Mouse (Mus musculus): ENCODE measurements around the gene Serpinb6b. TPM values are rescaled to one million over a fixed set of nuclear protein-coding genes. Genes with fewer than 3 reads are reported as not detected.
A peak's percentile ranks its signal among the peaks of the same experiment; 100 is the strongest.
"Not testable (repeated sequence)": the region's sequence is repeated elsewhere in the genome, so short reads cannot be mapped to it uniquely, and the experiment has no call there.

Serpinb6b gene
- 10 to 100 TPM; 29.2 to 38.8 TPM for polyA plus RNA-seq (2017; shearing (Covaris generic))

DNA sequence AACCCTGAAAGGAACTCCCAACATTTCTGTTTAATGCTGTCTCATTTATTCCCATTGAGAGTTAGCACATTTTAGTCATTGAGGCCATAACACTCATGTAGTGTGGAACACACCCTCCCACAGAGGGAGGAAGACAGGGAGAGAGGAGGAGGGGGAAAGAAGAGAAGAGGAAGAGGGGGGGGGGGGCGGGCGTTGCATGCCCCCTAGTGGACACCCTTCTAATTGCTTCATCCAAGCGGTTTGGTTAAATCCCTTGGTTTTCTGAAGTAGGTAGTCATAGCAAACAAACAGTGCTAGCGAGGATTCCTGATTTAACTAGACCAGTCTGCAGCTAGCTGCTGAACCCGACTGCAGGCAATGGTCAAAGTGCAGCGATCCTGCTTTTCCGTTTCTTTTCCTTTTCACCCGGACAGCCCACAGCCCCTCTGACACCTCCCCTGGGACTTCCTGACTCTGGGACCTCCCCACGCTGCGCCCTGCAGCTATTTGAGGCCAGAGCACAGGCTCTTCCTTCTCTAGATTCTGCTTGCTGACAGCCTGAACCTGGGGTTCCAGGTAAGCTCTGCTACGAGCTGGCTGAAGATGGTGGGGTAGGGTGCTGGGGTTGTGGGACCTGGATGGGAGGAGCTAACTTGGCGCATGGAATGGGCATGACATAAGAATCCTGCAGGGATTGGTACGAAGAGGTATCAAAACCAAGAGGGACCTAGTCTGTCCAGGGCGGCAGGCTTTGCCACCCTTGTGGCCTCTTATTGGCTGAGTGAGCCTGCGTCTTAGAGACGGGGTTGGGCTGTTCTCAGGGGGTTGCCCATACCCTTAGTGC is at the start of gene Serpinb6b:
Serpinb6b (plus strand) TSS at position 221 of the 823 bp plus-strand sequence.
- peak; percentile 64 for ATAC-seq

DNA sequence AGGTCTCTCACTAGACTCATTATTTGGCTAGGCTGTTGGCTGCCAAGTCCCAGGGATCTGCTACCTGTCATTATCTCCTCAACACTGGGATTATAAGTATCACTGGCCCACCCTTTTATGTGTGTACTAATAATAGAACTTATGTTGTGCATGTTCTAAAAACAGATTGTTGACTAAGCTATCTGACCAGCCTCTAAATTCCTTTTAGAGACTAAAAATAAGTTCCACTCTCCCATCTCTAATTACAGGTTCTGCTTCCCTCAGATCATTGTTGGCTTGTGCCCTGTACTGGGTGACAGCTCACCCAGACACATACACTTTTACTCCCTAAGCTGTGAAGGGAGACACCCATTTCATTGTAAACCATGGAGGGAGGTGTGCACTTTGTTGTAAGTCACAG is 42.4 kb upstream of the Serpinb6b start:
- no peak for ATAC-seq

DNA sequence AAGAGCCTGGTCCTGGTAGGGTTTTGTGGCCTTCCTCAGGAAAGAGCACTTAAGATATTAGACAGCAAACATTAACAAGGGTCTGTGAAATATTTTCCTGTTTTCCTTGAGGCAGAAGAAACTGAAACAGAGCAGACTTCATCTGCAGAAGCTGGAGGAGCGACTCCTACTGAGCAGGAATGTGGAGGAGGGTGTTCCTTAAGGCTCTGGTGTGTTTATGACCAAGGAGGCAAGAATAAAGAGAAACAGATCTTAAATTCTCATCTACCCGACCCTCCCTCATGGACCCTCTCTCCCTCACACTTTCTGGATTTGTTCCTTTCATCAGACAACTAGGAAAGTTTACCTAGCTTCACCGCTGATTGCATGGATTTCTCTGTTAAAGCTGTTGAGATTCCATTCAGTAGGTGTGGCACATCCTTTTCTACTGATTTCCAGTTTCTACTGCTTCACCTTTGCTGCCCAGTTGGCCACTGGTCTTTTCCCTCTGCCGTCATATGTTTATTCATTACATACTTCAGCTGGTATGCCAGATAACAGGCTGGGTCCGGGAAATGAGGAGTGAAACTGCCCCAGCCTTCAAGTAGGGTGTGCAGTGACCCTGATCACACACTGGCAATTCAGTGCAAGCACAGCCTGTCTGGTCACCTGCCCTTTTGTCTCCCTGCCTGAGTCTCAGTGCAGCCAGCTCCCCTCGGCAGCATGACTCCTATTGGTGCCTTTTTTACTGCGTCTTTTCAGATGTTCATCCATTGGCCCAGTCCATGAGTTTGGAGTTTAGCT is 40.2 kb upstream of the Serpinb6b start:
- ATAC-seq: no peak

DNA sequence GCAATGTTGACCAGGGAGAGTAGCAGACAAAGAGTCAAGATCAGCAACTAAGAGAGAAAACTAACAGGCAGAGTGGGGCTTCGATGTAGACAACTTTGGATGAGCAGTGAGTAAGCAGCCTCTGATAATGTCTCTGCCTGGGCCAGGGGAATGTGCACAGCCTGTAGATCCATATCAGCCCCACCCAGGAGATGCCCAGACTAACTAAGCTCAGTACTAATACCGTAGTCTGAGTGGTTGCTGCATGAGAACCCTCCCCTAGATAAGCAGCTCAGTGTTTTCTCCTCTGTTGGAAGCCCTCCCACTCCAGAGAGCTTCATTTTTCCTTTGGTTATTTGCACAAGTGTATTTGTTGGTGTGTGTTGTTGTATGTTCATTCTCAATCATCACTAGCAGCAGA is 38.3 kb upstream of the Serpinb6b start:
- no peak for ATAC-seq

DNA sequence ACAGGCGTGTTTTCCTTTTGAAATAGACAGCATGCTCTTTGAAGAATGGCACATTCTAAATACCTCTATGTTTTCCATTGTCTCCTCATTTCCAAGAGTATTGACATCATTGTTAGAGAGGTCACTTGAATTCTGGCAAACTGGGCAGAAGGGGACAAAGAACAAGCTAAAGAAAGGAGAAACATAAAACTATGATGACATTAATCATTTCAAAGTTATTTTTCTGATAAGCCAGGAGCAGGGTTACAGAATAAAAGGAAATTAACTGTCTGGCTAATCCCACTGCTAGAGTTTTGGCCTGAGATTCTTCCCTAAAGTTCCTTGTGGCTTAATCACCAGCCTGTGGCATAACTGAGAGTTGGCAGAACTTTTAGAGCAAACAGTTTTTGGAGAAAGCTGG is 37.8 kb upstream of the Serpinb6b start:
- ATAC-seq: no peak

DNA sequence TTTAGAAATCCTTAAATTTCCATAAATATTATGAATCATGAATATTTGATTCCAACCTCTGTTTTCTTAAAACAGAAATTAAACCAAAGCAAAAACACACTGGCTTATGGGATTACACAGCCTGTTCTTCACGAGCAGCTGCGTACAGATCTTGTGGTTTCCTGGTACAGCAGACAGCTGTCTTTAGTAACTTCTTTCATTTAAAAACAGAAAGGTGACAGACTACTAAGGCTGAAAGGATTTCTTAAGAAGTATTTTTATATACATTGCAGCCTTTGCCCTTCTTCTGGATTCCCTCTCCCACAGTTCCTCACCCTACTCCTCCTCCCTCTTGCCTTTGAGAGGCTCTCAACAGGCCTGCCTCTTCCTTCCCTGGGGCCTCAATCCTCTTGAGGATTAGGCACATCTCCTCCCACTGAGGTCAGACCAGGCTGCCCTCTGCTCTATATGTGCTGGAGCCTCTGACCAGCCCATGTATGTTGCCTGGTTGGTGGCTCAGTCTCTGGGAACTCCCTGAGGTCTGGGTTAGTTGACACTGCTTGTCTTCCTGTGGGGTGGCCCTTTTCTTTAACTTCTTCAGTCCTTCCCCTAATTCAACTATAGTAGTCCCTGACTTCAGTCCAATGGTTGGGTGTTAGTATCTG is 35.8 kb upstream of the Serpinb6b start:
- ATAC-seq: no peak

DNA sequence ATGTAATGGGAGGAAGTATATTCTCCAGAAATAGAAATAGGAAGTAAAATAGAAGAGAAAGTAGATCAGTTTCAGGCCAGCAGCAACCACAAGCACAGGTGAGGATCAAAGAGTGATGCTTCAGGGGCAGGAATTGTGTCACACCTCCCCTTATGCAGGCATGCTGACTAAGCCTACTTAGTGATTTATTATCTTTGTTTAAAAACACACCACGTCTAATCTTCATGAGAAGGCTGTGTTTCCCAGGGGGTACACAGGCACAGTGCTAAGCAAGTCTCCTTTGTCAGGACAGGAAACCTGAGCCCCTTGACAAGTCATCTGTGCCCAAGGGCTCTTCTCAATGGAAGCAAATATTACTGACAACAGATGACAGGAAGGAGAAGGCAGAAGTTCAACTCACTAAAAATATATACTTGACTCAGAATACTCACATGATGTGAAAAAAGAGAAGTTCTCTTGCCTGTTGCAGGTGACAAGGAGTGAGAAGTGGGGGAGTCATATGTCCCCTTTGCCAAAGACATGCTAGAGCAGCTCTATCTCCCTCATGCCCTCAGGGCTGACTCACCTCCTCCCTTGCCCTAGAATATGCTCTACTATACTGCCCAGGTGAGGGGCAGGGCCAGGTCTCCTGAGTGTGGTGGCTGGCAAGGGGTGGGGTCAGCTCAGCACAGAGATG is 30.2 kb upstream of the Serpinb6b start:
- no peak for ATAC-seq

DNA sequence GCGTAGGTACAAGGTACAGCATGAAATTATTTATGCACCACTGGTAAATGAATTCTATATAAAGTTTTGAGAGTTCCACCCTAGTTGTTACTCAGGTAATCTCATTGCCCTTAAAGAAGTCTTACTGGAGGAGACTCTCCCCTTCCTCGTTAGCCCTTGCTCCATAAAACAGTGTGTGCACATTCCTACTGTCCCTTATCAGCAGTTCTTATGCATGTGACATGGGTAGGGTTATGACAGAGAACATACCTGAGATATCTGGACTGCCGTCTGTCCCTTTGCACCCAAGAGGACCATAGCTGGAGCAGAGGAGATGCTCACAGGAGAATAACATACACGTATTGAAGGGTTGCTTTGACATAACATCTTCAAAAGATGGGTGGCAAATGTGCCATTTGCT is 26.7 kb upstream of the Serpinb6b start:
- not testable (repeated sequence) for ATAC-seq

DNA sequence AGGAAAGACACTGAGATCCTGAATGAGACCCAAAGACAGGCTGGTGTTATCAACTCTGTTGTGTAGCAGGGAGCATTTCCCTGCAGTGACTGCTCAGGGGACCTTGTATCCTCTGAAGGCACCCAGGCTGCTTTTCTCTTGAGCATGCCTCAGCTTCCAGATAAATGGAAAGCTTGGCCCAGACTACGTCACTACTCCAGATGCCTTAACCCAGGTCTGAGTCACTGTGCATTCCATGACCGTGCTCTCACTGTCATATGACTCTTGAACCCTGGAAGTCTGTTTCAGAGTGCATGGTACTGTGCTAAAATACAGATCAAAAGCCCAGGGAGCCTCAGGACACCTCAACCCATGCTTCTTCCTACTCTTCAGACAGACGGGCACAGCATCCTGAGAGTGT is 25.8 kb upstream of the Serpinb6b start:
- ATAC-seq: not testable (repeated sequence)

DNA sequence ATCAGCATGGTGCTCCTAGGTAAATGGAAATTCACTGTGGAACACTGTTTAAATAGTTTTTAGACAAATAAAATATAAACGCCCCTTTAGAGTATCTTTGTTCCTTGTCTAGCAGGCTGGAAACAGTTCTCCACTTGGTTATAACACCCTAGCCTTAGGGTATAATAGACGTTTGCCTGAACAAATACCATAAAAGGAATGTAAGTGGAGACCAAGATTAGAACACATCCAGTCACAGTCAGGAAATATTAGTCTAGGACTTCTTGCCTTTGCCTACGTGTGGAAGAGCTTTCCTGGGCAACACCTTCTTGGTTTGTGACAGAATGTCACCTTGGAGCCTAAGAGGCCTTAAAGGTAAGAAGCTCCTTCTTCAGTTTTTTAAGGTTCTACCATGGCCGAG is 8.5 kb upstream of the Serpinb6b start:
- no peak for ATAC-seq

DNA sequence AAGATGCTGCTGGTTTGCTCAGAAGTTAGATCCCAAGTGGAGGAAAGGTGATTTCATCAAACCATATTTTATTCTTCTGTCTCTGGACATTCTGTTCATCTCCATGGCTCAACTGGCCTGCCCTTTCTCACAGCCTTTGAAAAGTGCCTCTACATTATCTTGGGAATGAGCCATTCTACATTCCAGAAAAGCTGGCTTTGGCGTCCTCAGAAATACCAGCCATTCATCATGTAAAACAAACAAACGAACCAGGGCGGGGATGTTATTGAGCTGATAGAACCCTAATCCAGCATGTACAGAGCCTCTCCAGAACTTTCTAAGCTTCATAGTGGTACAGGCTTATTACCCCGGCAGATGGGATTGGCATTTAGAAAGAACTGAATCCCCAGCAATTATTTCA is 7.1 kb upstream of the Serpinb6b start:
- ATAC-seq: no peak

DNA sequence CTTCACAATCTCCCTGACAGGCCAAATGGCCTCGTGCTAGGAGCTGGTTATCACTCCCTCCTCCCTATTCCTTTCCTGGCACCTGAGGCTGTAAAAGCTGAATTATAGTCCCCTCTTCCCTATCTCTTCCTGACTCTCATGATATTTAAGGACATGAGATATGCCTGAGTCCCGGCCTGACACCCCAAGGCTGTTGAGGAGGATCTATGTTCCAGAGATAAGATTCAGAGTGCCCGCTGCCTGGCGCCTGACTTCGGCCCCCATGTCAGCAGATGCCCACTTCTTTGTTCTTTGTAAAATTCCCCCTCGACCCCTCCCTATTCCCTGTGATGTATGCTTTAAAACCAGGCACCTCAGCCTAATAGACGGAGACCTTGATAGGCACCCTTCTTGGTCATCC is 6.5 kb upstream of the Serpinb6b start:
- not testable (repeated sequence) for ATAC-seq

DNA sequence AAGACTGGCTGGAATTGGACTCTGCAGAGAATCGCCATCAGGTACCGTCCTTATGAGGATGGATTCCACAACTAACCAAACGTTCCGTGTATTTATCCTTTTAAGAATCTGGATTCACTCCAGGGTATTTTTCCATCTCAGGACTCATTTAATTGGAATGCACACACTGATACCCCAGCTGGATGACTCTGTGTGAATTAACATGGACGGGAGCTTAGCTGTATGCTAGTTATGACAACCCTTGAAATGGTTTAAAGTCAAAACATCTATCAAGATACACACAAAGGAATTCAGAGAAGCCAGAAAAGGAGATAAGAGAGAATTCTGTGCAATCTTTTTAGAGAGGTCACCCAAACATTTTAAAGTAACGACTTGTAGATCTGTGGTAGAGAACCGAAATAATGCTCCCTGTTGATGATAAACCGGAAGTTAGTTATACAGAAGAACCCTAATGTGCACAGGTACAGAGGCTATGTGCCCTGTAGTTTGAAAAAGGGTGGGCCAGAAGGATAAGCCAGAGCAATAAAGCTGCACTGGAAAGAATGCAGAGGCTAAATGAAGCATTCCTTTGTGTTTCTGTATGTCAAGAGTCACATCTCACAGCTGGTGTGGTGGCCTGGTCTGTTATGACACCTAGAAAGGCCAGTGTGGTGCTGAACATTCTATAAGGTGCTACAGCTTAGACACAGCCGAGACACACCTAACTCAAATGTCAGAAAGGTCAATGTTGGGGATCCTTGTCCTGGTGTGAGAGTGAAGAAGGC is 837 bp upstream of the Serpinb6b start:
- no peak for ATAC-seq

DNA sequence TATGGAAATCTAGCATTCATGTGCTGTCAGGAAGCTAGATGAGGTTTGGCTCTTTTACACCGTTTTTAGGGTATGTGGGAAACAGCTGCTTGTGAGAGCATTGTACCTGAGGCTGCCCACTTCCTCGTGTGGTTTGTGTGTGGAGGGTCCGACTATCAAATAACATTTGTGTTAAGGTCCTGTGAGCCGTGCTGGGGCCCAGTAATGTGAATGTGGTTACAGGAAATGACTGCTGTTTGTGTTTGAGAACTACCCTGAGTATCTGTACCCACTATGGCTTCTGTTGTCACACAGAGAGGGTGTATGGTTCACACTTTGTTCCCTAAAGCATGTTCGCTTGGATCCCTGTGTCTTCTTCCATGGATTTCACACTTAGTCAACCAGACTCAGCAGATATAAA is 1.1 kb downstream of the Serpinb6b start:
- peak; percentile 66 for ATAC-seq

DNA sequence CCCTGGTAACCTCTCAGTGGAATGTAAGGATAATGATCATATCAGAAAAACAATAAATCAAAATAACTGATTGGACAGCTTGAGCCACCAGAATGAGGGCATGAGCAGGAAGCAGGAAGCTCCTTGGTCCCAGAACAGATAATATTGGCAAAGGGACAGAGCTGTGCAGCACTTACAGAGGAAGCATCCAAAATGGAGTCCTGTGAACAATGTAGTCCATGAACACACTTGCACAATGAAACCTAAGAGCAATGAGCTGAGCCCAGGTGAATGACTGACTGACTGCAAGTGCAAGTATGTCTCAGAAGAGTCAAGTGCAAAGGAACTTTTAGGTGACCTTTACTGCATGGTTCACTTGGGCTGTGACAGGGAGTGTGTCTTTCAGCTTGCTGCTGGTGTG is 2.2 kb downstream of the Serpinb6b start:
- ATAC-seq: no peak

DNA sequence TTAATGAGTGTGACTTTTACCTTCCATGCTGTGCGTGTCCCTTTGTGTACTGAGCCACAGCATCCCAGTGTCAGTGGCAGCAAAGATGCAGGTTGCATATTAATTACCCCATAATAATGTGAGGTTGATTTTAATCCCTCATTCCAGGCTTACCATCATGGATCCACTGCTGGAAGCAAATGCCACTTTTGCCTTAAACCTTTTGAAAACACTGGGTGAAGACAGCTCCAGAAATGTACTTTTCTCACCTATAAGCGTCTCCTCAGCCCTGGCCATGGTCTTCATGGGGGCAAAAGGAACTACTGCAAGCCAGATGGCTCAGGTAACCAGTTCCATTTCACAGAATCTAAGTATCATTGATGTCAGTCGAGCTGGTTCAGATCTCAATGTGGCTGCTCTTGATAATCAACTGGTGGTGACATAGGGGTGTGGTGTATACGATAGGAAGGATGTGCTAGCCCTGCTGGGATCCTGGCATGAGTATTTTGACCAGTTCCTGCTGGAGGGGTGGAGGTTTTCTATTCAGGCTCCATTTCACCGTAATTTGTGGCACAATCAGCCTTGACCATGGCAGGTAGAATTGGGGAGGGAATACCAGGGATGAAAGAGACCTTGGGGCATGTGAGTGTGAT is 3.5 kb downstream of the Serpinb6b start:
- ATAC-seq: no peak

DNA sequence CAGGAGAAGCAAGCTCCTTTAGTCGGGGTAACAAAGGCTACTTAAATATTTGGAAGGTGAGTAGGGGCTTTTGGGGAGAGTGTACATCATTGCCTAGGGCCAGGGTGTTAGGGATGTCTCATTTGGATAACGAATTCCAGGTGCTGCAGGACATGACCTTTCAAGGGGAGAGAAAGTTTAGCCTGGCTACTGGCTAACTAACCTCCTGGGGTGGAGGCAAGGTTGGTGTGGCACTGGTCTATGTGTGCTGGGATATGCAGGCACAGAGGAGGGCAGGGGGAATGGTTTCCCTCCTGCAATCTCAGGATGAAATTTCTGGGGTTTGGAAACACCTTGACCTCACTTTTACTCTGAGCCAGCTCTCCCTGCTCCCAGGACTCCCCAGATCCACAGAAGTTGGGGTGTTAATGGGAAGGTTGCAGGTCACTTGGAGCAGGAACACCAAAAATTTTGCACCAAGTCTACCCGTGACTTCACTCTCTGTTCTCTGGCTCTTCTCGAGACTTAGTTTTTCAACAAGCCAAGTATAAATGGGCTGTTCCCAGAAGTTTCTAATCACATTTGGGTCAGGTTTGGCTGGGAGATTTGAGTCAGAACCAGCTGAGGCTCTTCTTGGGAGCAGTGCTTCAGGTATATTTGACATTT is 4.1 kb downstream of the Serpinb6b start:
- no peak for ATAC-seq

DNA sequence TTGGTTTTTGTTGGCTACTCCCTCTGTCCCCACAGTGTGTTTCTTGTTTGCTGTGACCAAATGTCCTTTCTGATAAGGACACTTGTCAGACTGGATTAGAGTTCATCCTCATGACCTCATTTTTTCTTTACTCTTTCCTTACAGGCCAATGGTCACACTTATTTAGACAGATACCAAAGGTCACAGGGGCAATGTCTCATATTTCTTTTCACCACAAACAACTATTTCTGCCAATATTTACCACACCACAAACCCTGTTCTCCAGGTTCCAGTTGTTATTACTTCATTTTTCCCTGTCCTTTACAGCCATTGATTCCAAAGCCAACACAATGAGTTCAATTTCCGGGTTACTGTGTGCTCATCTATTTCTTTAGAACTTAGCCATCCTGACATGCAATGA is 4.6 kb downstream of the Serpinb6b start:
- ATAC-seq: no peak

DNA sequence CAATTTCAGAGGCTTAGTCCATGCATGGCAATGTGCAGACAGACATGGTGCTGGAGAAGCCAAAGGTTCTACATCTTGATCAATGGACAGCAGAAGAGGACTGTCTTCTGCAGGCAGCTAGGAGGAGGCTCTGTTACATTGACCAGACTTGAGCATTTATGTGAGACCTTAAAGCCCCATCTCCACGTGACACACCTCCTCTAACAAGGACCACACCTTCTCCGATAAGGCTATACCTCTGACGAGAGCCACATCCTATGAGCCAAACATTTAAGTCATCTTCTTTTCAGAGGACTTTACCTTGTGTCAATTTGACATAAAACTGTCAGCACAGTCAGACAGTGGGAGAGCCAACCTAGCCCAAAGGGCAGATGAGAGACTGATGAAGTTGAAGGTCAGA is 5.8 kb downstream of the Serpinb6b start:
- ATAC-seq: no peak

DNA sequence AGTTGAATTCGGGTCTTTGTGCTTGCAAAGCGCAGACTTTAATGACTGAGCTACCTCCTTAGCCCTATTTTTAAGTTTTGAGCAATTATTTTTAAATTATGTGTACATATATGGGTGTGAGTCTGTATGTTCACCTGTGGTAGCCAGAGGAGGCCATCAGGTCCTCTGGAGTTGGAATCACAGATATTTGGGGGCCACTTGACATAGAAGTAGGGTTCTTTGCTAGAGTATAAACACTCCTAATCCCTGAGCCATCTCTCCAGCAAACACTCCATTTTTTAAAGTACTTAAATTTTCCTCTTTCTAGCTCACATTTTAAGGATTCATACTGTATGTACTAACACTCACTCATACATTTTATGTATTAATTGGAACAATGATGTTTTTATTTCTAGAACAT is 9.3 kb downstream of the Serpinb6b start:
- ATAC-seq: no peak

DNA sequence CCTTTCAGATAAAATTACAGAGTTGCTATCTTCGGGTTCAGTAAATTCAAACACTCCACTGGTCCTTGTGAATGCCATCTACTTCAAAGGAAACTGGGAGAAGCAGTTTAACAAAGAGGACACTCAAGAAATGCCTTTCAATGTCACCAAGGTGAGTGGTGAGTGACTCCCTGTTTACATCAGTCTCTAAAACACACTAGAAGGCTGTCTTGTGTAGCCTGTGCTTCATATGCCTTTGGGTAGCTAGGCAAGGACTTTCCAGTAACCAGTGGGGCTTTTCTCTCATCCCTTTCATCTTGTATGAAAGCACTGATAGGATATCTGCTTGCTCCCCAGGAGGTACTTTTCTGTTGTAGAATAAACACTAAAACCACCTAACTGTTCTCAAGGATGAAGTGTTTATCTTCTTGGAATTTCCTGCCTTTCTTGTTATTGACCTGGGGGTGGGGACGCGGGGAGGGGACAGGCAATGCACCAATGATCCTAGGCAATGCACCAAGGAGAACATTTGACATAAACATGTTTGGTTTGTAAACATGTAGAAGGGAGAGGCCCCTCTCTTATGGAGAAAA is 10.0 kb downstream of the Serpinb6b start:
- no peak for ATAC-seq

Data from CD4-positive, CD25-positive, alpha-beta regulatory T cell, adult 4 months (primary cell).